Mouse (Mus musculus) heart, postnatal 36 days (tissue): Measurements from ENCODE around the gene 1700003F12Rik. TPM values are rescaled to one million over a fixed set of nuclear protein-coding genes. Genes with fewer than 3 reads are reported as not detected.
A peak's percentile ranks its signal among the peaks of the same experiment; 100 is the strongest.

Experiments
- DNase-seq, 2 experiments: peaks; one replicate each; pipeline ENCODE4 v3.0.0; 2021 to 2022
- intact Hi-C: fragments of 180-260 bp; cut with DNase I; formaldehyde crosslinking; loops from one replicate; pipeline ENCODE4 v1.15.1; 2025
- total RNA-seq, 2 experiments: library from RNA; stranded (reverse); gene quantifications; 2 replicates each; pipeline ENCODE4 v1.2.3; 2021

Gene 1700003F12Rik
- total RNA-seq, 2 experiments from 2014 or later = not detected

- intact Hi-C loops = no loop called here
- no peak for DNase-seq
Measured at GRCm38 (mm10) chr2:154548688-154549087, 1.8 kb downstream of the 1700003F12Rik start.

- intact Hi-C loops = no loop called here
- DNase-seq = peak; percentile 54 to 60
Measured at GRCm38 (mm10) chr2:154549127-154549885, 2.4 kb downstream of the 1700003F12Rik start.

DNA sequence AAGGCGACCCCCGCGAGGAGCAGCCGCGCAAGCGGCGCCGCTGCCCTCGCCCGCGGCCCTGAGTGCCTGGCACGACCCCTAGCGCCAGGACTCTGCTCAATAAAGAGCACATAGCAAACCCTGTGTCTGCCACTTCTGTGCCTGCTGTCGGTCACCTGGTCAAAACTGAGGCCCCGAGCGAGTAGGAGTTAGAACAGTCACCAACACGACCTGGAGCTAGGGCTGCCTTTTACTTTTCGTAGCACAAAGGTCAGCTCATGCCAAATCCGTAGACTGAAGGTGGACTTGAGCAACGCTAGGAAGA is 3.0 kb downstream of the 1700003F12Rik start:
- intact Hi-C loops = loop anchor here (2.0 kb wide), 1 partner anchor 65 kb away; no protein-coding TSS in a partner anchor
- DNase-seq = no peak

DNA sequence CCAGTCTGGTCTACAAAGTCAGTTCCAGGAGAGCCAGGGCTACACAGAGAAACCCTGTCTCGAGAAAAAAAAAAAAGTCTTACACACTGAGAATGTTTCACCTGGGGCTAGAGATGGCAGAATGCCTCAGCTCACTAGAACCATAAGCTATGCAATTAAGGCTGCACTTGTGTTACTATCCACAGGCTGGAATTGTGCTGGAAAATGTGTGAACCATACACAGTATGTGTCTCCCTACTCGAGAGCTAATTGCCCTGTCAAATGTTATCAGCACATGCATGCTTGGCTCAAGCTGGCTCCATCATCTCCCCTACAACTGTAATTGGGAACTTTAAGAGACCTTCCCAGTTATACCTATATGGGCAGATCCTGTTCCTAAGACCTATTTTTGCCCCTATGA is 4.1 kb downstream of the 1700003F12Rik start:
- no peak for DNase-seq
- intact Hi-C loops = loop anchor here (2.0 kb wide), 1 partner anchor 64 kb away; no protein-coding TSS in a partner anchor

- intact Hi-C loops = loop anchor here (2.0 kb wide), 1 partner anchor 63 kb away; no protein-coding TSS in a partner anchor
- no peak for DNase-seq
Measured at GRCm38 (mm10) chr2:154551476-154551875, 4.6 kb downstream of the 1700003F12Rik start, which contains the start of gene Actl10. Gene Actl10 (plus strand): TSS chr2:154551776.

- intact Hi-C loops = loop anchor here (2.0 kb wide), 1 partner anchor 63 kb away; no protein-coding TSS in a partner anchor
- DNase-seq = no peak
Measured at GRCm38 (mm10) chr2:154551927-154552326, 5.0 kb downstream of the 1700003F12Rik start.

GRCm38 (mm10) chr2:154552424-154552907 is 5.6 kb downstream of the 1700003F12Rik start:
- peak; percentile 61 to 66 for DNase-seq
- intact Hi-C loops = no loop called here

- DNase-seq = no peak
- intact Hi-C loops = no loop called here
Measured at GRCm38 (mm10) chr2:154555235-154555634, 8.3 kb downstream of the 1700003F12Rik start.

- DNase-seq = no peak
- intact Hi-C loops = no loop called here
Measured at GRCm38 (mm10) chr2:154557184-154557832, 10.4 kb downstream of the 1700003F12Rik start.

GRCm38 (mm10) chr2:154558264-154559039 is 11.6 kb downstream of the 1700003F12Rik start, which contains the start of gene Necab3:
Gene Necab3 (minus strand): TSS chr2:154558890.
- no peak for DNase-seq
- intact Hi-C loops = no loop called here

GRCm38 (mm10) chr2:154563612-154564170 is 16.8 kb downstream of the 1700003F12Rik start:
- intact Hi-C loops = no loop called here
- DNase-seq = no peak

DNA sequence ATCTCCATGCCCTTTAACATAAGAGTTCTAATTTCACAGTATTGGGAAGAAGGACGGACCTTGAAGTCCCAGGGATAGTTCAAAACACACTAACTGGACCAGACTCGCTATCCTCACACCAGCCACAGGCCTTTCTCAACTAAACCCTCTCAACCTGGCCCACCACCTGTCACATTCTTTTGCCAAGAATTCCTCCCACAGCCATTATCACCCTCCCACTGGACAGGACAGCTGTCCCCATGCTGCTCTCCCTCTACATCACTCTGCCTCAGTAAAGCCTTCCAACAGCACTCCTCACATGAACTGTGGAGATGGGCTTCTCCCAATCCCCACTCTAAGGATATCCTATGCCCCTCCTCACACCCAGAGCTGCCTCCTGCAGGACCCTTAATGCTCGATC is 18.7 kb downstream of the 1700003F12Rik start:
- intact Hi-C loops = no loop called here
- DNase-seq = no peak

DNA sequence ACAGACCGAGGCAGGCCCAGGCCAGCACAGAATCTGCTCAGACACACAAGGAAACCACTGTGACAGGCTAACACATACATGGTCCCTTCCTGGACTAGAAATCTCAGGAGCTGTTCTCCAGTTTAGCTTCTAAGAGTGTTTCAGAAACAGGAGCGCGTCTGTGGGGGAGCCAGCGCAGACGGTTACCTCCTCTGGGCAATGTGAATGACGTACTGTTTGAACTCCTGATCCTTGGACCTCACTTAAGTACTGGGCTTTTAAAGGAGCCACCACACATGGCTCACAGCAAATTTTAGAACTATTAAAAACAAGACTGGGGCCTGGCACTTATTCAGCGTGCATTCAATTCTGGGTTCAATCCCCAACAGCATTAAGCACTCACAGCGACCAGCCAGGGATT is 19.8 kb downstream of the 1700003F12Rik start:
- no peak for DNase-seq
- intact Hi-C loops = no loop called here

DNA sequence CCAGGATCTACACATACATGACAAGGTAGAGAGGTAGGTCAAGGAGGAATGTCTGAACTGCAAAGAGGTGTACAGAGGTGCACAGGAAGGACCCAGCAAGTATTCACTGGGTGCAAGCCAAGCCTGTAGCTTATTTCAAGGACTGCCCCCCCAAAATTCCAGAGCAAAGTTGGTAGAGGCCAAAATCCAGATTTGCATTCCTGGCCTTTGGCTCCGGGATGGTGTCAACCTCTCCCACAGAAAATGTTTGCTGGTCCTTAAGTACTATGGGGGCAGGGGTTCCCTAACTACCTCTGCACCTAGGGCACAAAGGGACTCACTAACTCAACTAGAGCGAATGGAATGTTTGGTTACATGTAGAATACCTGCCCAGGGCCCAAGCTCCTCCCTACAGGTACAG is 20.9 kb downstream of the 1700003F12Rik start:
- no peak for DNase-seq
- intact Hi-C loops = no loop called here

DNA sequence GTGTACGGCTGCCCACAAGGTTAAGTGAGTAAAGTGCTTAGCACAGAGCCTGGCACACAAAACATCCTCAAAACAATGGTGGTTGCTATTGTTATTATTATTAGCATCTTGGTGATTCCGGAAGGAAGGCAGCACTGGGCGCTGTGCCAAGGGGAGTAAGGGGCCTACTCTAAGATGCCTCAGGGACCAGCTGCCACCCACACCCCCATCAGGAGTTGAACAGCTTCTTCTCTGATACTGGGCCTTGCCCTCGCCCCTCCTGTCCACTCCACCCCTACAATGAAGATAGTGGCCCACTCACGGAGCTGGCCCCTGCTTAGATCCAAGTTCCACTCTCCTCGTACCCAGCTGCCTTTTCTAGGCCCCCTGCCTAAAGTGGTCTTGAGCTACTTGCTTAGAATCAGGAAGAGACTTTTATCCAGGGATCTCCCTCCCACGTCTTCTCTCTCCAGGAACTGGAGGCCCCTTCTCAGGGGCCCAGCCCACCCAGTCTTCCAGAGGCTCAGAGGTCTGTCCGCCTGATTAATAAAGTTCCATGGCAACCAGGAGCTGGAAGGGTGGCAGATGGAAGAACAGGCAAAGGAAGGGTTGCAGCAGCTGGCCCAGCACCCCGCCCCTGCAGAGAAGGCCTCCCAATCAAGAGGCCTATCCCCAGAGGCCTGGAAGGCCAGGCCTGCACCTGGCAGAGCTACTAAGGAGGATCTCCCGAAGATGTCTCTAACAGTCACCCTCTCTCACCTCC is 21.6 kb downstream of the 1700003F12Rik start:
- intact Hi-C loops = no loop called here
- DNase-seq = peak in 1 of 2 experiments; percentile 42

- intact Hi-C loops = no loop called here
- DNase-seq = peak; percentile 39 to 64
Measured at GRCm38 (mm10) chr2:154569071-154569748, 22.3 kb downstream of the 1700003F12Rik start.

DNA sequence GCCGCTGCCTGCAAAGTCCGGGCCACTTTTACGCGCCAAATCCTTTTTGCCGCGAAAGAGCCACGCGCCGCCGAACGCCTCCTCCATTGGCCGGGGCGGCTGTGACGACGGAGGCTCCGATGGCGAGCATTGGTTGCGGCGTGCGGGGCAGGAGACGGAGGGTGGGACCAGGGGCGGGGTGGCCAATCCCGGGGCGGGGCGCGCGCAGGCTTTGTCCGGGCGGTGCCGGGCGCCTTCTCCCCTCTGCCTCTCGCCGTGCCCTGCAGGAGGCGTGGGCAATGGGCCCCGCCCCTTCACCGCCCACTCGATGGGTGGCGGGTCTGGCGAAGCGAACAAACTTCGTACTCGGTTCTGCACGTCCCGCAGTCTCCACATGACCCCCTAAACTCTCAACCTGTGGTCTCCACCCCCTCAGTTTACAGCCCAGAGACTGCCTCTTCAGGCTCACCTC is 23.0 kb downstream of the 1700003F12Rik start, which contains the start of gene E2f1:
Gene E2f1, minus strand, starts transcription at position 57 of the 451 bp plus-strand sequence.
- DNase-seq = peak; percentile 90 to 91
- intact Hi-C loops = no loop called here

DNA sequence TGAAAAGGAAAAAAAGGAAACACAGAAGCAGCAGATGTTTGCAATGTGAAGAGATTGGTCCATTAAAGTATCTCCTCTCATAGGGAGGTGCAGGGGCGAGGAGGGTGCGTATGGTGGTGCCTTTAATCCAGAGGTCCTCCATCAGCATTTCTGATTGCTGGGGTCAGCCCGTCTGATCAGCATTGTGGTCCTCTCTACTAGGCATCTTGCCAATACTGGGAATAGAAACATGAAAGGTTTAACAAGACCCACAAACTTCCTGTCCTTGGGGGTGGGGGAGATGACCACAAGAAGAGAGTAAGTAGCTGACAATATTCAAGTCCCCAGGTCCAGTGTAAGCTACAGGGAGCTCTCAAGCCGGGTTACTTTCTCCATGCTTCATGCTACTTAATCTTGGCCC is 23.8 kb downstream of the 1700003F12Rik start:
- intact Hi-C loops = no loop called here
- DNase-seq = no peak

GRCm38 (mm10) chr2:154571266-154571665 is 24.4 kb downstream of the 1700003F12Rik start:
- intact Hi-C loops = no loop called here
- no peak for DNase-seq
